Comparison of ENCODE assay signal across 7 mouse cellular contexts in the genomic region with DNA sequence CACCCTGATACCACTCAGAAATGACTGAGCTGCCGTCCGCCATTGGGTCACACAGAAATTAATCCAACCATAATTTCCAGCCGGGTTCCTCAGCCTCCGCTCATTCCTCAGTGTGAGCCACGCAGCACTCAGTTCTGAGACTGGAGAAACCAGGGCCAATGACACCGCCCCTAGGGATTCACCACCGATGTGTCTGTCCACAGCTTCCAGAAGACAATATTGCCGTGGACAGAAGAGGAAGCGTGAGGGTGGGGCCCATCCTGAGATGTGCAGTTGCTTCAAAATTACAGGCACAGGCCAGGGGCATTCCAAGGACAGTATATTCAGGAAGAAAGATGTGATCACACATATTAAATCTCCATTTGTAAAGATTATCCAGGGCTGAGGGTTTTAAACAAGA.
"Had no signal": no experiment of that assay in that cellular context is flagged by ENCODE, and none has a peak within 500 bp of the region (broad histone marks: within the 10 kb centered on the region; RNA-seq: fewer than 3 reads in every experiment).

No protein-coding gene starts in this region.

- DNase-seq: layer of hippocampus, postnatal 36 days; liver, embryonic 13.5 days; retina, postnatal 1 day; right cerebral cortex, postnatal 25 days; spleen, adult 18-20 months; thymus, adult 18-20 months; thymus, postnatal 36 days had no signal
